Mouse (Mus musculus) ES-Bruce4 (cell line): ENCODE results near the gene Gm428.
"Not testable (repeated sequence)": the region's sequence is repeated elsewhere in the genome, so short reads cannot be mapped to it uniquely, and the experiment has no call there.

Experiments
- CTCF ChIP-seq: IDR thresholded peaks from one replicate; pipeline ENCODE4 v1.8.1; 2011; ENCODE audit warnings: low read depth, low read length
- EP300 ChIP-seq: IDR thresholded peaks from 2 replicates; pipeline ENCODE4 v1.6.1; 2011; ENCODE audit warnings: low read depth, low read length; ENCODE audit not compliant: insufficient read depth
- POLR2A ChIP-seq: IDR thresholded peaks from one replicate; pipeline ENCODE4 v1.8.1; 2011; ENCODE audit warnings: low read length; ENCODE audit not compliant: insufficient read depth

GRCm38 (mm10) chr4:73661864-73662263 is 21.5 kb upstream of the Gm428 start:
- TF ChIP-seq EP300, POLR2A, CTCF: not testable (repeated sequence)
